Mouse (Mus musculus): Measurements from ENCODE around the gene Rngtt.

DNA sequence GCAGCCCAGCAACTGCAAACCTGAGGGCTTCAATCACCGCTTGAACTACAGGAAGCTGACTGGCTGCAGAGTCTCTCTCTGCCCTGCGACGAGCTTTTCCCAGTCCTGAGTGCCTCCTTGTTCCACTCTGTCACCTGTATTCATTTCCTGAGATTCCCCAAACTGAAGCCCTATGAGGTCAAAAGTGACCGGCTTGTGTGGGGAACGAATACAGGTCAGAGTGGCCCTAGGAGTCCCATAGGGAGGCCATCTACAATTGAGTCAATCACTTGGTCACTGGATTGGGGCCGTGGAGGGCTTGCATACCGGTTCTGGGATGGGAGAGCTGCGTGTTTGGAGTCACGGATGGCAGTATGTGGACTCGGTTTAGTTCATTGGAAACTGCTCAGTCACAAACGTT lies 236.2 kb downstream of the Rngtt start:
- TF ChIP-seq POLR2A (IDR thresholded peaks at IDR 0.05; ENCODE audit: extremely low read depth, insufficient read depth, low read length) = no peak
- no peak for TF ChIP-seq CTCF (IDR thresholded peaks at IDR 0.05; ENCODE audit: extremely low read depth, insufficient read depth, low read length)

Data from cortical plate, adult 2 months (tissue).